17 mouse cellular contexts compared by ENCODE assay signal in genomic region chr1:153720935-153721334, GRCm38 (mm10).
"Had no signal": no experiment of that assay in that cellular context is flagged by ENCODE, and none has a peak within 500 bp of the region (broad histone marks: within the 10 kb centered on the region; RNA-seq: fewer than 3 reads in every experiment).

No protein-coding gene starts in this region.

- DNase-seq: kidney, adult 2 months; kidney, postnatal 25 days; liver; liver, embryonic 13.5 days; liver, postnatal 0 days; retina, postnatal 1 day; right cerebral cortex, postnatal 4 days; spleen, adult 18-20 months; thymus, postnatal 4 days had no signal

- H3K9ac ChIP-seq: kidney, embryonic 15.5 days; limb, embryonic 12.5 days; liver, embryonic 13.5 days; liver, postnatal 0 days; midbrain, embryonic 12.5 days; neural tube, embryonic 13.5 days had no signal

- H3K27me3 ChIP-seq: kidney, embryonic 15.5 days; limb, embryonic 12.5 days; liver, embryonic 13.5 days; midbrain, embryonic 12.5 days; neural tube, embryonic 13.5 days had no signal

- H3K4me3 ChIP-seq: kidney, embryonic 15.5 days; left cerebral cortex, adult 2 months; limb, embryonic 12.5 days; liver, embryonic 13.5 days; midbrain, embryonic 12.5 days; neural tube, embryonic 13.5 days had no signal

- ATAC-seq: intestine, embryonic 16.5 days; liver, postnatal 0 days; midbrain, embryonic 16.5 days had no signal

- H3K27ac ChIP-seq: kidney, embryonic 15.5 days; left cerebral cortex, adult 2 months; limb, embryonic 12.5 days; liver, embryonic 13.5 days; macrophage; midbrain, embryonic 12.5 days; neural tube, embryonic 13.5 days had no signal

- H3K4me1 ChIP-seq: limb, embryonic 12.5 days; liver, embryonic 13.5 days; midbrain, embryonic 12.5 days; neural tube, embryonic 13.5 days had no signal

- H3K9me3 ChIP-seq: kidney, embryonic 15.5 days; limb, embryonic 12.5 days; liver, embryonic 13.5 days; midbrain, embryonic 12.5 days; neural tube, embryonic 13.5 days had no signal

- H3K4me2 ChIP-seq: kidney, embryonic 15.5 days; limb, embryonic 12.5 days; liver, embryonic 13.5 days; midbrain, embryonic 12.5 days; neural tube, embryonic 13.5 days had no signal

- H3K36me3 ChIP-seq: kidney, embryonic 15.5 days; limb, embryonic 12.5 days; liver, embryonic 13.5 days; midbrain, embryonic 12.5 days; neural tube, embryonic 13.5 days had no signal
